Mouse (Mus musculus) urinary bladder, adult 2 months (tissue): Measurements from ENCODE around the gene Dyrk1a. TPM values are rescaled to one million over a fixed set of nuclear protein-coding genes. Genes with fewer than 3 reads are reported as not detected.

Experiments used
- DNase-seq: peaks from one replicate; pipeline ENCODE4 v3.0.0; 2022; ENCODE audit warnings: low spot score
- polyA plus RNA-seq: library from polyadenylated mRNA; depleted of rRNA; stranded (reverse); fragments of >200 nt; gene quantifications from 2 replicates; pipeline ENCODE4 v1.2.3, GENCODE M21; 2012

Gene Dyrk1a
- polyA plus RNA-seq, 1 experiment: 25.4 TPM

DNA sequence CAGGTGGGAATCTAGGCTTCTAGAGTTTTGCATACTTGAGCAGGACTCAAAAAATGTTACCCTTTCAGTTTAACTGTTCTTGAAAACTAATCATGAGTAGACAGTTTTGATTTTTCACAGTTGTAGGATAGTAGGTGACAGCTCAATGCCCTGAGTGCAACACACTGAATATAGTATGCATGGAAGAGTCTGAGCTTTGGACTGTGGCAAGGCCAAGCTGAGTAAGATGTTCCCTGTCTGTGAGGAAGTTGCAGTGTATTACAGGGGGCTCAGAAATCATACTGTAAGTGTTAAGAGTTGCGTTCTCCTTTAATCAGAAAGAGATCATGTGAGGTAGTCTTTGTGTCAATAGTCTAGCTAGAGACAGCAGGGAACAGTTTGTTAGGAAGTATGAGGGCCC lies 20.4 kb downstream of the Dyrk1a start:
- DNase-seq: no peak

DNA sequence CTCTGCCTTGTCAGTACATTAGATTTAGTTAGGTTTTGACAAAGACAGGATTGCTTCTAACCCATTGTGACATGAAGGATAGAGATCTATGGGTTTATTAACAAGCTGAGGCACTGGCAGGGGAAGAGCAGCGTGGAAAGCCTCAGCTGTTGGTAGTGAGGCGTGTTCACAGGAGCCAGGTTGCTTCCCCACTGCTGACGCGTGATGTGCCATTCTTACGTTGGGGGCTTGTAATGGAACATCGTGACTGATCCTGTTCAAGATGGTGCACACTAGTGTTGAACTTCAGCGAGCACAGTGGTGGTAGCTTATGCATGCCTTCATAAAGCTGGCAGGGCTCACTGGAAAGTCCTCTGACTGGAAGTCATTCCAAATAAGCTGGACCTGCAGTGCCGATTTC lies 21.2 kb downstream of the Dyrk1a start:
- no peak for DNase-seq

DNA sequence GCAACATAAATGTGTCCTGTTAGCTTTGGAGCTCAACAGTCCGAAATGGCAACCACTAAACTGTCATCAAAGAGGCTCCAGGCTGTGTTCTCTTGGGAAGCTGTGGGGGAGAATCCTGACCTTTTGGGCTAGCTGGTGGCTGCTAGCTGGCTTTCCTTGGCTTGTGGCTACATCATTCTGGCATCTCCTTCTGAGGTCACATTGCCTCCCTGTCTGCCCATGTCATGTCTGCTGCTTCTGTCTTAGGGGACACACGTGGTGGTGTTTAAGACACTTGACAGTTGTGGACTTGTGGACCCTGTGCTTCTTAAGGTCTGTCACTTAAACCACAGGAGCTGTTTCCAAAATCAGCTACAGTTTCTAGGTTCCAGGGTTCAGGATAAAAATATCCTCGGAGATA lies 21.7 kb downstream of the Dyrk1a start:
- DNase-seq: no peak

DNA sequence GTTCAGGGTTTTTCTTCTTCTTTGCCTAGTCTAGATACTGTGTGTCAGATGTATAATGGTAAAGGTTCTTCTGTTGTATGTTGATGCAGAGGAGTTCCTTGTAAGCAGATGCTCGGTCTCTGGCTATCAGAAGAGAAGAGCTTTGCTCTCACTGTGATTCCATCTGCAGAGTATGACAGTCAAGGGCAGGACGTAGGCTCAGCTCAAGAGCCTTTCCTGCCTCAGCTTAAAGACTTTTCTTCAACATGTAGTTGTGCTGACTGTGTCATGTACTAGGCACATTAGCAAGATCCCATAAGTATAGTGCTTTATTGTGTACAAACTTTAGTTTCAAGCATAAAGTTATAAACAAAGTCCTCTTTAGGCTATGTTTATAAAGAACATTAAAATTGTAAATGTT lies 26.8 kb downstream of the Dyrk1a start:
- DNase-seq: no peak

DNA sequence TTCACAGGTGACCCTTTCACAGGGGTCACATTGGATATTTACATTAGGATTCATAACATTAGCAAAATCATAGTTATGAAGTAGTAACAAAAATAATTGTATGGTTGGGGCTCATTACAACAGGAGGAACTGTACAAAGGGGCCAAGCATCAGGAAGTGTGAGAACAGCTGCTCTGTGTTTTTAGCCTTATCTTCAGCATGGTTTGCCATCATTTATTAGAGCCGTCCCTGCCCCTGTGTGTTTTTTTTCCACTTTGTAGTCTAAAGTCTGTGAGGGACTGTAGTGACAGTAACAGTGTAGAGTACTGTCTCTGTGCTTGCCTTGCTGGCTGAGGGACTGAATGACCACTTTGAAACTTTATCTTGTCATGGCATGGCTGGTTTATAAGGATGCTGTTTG lies 27.8 kb downstream of the Dyrk1a start:
- DNase-seq: no peak

DNA sequence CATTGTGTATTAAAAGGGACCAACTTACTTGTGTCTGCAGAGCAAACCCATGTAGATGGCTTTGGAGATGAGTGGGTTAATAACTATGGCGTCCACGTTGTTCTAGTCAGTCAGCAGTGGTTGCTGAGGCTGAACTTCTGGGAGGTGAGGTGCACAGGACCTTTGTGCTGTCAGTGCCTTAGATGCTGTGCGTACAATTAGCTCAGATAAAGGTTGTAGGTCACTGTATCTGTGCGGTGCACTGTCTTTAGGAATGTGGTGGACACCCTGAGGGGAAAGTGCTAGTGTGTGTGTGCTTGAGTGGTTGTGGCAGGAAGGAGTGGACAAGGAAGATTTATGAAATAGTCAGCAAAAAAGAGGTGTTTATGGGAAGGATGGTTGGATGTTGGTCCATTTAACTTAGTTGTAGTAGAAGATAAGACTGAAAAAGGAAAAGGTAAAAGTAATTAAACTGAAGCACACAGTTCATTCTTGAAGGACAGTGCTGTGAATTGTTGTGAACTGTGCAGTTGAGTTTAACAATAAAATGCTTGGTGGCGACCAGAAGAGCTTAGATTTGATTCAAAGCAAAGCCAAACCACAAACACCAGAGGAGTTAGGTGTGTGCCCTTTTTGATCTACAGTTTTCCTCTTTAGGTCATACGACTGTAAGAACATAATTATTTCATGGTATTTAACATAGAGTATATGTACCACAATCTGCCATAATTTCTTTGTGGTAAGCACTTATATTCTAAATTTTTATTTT lies 30.3 kb downstream of the Dyrk1a start:
- no peak for DNase-seq

DNA sequence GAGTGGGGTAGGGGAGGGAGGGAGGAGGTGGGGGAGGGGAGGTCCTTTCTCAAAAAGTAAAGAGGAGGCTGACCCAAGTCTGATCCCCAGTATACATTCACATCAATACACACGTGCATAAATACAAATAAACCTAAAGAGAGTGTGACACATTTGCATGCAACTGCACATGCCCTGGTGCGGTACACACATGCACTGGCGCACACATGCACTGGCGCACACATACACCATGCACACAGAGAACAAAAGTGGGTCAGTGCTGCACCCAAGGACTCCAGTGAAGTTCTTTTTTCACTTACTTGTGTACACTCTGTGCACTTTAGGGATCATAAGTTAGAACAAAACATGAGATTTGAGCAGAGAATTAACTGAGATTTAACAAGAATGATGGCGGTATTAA lies 31.3 kb downstream of the Dyrk1a start:
- DNase-seq: no peak

DNA sequence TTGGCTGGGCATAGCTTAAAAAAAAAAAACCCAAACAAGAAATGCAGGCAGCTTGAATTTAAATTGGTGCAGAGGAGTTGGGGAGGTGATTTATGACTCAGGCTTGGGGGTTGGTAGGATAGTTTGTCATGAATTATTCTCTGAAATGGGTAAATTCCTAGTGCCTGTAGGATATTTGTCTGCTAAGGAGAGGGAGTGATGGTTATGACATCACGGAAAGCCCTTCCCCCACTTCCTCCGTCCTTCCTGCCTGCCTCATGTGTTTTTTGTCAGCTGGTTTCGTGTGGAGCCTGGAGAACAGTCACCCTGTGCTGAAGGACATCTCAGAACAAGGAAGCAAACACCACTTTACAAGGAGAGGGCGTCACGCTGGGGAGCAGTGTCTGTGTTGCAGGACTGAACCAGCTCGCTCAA lies 31.7 kb downstream of the Dyrk1a start:
- no peak for DNase-seq

DNA sequence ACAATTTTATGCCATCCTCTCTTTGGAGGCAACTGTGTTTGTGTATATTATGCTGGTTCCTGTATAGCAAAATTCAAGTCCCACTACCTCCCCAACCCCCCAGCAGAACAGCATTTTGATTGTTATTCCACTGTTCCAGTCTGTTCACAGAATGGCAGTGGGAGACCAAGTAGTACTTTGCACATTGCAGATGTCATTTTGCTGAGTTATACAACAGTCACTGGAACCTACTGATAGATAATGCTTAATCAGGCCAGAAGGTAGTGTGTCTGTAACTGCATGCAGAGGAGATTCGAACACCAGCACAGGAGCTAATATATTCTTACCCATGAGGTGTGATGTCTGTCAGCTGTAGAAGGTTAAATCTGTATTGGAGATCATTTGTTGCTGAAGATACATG lies 32.4 kb downstream of the Dyrk1a start:
- no peak for DNase-seq

DNA sequence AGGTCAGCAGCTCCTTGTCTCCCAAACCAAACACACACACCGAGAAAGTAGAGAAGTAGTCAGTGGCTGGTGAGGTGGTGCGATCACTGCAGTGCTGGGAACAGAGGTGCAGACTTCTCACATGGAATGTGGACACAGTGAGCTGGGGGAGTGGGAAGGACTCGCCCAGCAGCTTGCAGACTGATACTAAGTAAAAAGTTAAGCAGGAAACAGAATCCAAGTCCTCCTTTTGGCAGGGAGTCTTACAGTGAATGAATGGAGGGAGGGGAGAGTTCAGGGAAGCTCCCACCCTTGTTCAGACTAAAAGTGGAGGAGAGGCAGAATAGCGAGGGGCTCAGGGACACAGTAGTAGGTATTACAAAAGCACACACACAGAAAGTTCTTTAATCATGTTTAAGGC lies 32.9 kb downstream of the Dyrk1a start:
- DNase-seq: no peak

DNA sequence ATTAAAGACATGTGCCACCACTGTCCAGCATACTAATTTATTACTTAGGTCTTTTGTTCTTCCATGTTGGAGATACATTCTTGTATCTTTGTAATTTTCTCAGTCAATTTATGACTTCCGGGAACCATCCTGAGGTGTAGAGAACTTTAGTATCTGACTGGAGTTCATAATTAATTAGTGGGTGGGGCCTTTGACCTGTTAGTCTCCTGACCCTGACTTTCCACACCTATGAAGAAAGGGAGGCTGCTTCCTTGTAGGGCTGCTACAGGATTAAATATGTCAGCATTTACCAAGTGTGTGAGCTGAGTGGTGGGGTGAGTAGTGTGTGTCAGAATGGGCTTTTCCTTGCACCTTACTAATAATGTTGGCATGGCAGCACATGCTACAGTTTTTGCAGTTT lies 36.4 kb downstream of the Dyrk1a start:
- no peak for DNase-seq

DNA sequence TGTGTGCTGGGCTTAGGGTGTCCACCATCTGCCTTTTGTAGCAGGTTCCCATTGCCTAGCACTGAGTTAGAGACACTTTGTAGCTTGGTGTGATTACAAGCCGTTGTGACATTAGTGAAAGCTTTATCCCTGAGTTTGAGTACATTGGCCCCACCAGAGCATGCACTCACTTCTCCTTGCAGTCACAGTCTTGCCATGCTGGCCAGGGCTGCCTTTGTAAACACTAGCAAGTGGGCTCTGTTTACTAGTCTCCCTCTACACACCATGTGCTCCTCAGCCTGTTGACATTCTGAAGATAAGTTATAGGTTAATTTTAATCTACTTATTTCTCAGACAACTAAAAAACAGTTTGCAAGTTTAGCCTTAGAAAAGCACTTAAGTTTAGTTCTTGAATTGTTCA lies 37.7 kb downstream of the Dyrk1a start:
- no peak for DNase-seq

DNA sequence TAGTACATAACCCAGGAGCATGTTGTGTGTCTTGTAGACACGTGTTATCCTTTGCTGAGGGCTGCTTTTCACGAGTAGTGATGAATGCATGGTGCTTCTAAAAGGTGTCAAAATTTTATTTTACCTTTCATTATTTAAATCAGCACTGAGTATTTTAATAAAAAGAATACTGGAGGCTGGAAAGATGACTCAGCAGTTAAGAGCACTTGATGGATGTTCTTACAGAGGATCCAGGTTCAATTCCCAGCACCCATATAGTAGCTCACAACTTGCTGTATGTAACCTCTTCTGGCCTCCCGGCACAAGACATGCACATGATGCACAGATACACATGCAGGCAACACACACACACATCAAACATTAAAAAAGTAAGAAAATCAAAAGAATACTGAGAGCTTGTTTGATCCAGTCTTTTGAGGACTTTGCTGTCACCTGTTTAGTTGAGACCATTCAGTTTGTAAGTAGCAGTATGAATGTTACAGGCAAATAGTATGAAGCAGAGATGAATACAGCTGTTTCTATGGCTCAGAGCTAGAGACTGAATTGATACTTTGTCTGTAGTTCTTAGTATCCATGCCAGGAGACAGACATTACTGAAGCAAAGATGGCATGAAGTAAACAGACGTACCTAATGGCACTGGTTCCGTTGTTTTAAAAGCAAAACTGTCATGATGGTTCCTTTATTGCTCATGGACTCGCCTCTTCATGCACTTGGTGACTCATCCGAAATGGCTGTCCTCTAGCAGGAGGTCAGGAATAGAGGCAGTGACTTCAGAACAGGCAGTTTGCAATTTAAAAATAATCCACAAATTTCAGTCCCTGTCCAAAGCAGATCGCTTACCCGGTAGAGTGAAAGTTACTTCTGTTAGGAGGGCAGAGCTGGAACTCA lies 39.1 kb downstream of the Dyrk1a start:
- DNase-seq: no peak

DNA sequence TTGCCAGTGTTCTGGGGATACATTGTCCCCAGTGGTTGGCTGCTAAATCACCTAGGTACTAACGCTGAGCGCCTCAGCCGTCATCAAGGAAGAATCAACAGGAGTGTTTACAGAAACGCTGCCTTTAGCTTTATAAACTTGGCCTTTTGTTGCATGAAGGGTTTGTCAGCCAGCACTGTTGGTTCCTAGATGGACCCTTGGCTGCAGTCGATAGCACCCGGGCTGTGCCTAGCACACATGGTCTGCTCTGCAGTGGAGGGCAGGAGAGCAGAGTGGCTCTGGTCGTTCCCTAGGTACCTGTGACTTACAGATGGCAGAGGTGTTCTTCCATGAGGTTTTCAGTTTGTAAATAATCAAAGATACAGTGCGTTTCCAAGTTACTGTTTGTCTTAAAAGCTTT lies 42.8 kb downstream of the Dyrk1a start:
- no peak for DNase-seq

DNA sequence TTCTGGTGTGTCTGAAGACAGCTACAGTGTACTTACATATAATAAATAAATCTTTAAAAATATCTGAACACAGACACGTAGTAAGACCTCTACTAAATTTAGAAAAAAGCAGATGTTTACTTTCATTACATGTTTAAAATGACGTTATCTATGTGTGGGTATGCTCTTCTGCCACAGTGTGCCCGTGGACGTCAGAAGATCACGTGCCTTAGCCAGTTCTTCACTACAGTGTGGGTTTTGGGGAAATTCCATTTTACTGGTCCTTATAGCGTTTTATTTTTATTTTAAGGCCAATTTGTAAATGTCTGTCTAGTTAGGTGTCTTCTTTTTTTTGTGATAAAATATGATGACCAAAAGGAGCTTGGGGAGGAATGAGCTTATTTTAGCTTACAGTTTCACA lies 47.4 kb downstream of the Dyrk1a start:
- no peak for DNase-seq

DNA sequence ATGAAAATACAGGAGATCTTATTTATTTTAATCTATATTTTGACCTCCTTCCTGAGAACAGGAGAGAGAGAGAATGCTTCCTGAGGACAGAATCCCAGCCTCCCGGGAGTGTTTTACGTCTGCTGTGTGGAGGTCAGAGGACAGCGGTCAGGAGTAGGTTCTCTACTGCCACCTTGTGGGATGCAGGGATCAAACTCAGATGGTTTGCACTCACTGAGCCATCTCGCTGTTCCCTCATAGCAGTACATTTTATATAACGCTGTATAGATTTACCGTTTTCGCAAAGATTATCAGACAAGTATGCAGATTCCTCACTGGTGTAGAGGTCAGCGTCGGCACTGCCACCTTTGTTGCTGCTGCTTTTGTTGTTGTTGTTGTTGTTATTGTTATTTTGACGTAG lies 48.7 kb downstream of the Dyrk1a start:
- DNase-seq: no peak

DNA sequence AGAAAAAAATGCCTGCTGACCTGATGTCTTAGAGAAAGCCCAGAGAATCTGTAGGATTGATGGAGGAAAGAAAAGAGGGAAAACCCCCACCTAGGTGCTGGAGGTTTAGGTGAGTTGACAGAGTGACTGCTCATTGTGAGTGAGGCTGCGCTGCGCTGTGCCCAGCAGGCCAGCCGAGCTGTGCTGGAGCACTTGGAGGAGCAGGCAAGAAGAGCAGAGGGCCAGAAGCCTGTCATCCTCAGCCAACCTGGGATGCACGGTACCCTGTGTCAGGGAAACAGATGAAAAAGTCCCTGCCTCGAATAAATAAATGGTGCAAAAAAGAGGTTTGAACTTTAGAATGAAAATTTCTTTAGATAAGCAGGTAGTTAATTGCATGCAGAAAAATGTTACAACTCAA lies 49.5 kb downstream of the Dyrk1a start:
- DNase-seq: no peak

DNA sequence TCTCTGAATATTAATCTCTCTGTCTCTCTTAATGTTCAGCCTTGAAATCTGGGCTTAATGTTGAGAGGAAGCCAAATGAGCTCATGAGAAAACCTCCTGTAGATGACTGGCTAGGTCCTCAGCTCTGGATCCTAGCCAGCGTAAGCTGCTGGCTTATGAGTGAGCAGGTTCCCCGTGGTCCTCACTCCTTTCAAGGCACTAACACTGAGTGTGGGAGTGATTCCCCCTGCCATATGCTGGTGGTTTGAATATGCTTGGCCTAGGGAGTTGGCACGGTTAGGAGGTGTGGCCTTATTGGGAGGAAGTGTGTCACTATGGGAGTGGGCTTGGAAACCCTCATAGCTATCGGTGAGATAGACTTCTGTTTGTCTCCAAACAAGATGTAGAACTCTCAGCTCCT lies 55.1 kb downstream of the Dyrk1a start:
- no peak for DNase-seq

DNA sequence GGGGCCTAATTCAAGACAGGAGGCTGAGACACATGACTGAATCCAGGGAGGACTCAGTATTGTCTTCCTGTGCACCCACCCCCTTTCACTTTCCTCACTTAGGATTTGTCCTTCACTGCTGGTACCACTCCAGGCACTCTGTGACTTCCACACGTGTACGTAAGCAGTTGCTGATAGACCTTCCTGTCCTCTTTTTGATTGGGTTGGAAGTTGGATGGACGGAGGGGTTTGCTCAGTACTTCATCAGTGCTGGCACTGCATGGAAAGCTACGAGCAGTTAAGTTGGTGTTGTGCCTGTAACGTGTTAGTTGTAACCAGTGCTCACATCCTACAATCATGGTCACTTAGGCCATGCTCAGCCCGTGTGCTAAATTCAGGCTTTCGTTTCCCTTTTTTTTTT lies 55.8 kb downstream of the Dyrk1a start:
- DNase-seq: no peak

DNA sequence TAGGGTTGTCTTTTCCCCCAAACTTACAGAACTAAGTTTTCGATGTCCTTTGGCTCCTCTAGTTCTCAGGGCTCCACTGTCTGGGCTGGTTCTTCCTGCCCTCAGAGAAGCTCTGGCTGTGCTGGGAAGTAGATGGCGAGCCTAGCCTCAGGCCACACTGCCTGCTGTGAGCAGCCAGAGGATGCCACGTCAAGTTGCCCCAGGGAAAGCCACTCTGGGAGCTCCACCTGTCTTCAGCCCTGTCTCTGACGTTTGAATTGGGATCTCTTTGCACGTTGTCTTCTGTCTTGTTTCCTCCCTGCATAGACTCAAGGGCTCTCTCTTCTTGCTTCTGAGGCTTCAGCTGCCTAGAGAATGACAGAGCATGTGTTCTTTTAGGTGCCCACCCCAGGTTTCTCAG lies 57.9 kb downstream of the Dyrk1a start:
- no peak for DNase-seq

DNA sequence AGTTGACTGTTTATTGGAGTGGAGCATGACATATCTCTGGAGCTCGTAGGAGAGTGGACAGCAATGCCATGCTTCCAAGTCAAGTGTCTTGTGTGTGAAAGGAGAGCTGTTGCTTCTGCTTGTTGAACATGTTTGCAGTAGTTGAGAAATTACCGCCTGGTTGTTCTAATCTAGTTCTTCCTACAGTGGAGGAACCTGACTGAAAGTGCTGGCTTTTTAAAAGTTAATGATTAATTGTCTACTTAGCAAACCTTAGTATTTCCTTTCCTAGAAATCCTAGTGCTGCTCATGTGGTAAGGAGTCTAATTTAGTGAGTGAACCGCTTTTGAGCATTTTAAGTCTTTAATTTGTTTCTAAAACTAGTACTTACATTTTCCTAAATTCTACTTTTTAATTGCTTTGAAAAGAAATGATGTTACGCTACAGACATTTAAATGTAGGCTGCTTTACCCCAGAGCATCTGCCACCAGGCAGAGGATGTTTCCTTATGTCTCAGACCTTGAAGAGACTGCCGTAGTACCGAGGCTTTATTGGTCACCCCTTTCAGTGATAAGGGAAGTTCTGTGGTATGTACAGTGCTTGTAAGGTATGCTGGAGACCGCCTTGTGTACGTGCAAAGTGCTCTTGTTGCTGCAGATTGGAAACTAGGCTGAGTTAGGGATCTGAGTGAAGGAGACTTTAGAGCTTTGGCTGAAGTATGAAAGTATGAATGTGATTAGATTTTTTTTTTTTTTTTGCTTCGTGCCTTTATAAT lies 59.3 kb downstream of the Dyrk1a start:
- no peak for DNase-seq

DNA sequence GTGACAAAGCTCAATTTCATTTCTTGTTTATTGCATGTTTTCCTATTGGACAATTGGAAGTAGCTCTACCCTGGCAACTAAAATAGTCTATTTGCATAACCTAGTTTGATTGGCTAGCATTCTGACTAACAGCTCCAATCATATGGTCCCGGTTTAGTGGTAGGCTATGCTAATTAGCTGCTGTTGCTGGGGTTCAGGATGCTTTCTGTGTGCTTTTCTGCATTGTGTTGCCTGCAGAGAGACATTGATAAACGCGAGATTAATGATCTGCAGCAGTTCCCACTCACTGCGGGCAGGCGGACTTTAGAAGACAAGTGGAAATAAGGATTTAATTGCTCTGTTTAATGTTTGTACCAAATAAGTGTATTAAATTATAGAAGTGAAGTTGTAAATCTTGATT lies 62.2 kb downstream of the Dyrk1a start:
- DNase-seq: no peak
